Mouse (Mus musculus): ENCODE measurements around the gene Tiam2.

The Tiam2 gene

DNA sequence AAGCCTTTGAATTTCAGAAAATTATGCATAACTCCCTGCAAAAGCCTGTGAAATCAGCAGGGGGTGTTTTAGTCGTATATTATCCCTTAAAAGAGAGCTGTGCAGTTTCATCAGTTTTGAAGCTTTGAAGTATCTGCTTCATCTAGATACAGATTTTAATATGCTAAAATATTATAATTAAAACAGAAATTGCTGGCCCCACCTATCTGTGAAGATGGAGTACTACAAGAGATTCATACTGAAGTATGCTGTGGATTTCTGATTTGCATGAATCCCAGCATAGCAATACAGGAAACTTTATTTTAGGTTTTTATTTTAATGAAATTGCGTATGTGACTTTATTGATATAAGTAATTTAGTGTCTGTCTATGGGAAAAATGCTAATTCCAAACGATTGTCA, 234.2 kb downstream of the Tiam2 start:
- DNase-seq (ENCODE audit: low spot score) = peak; percentile 20

DNA sequence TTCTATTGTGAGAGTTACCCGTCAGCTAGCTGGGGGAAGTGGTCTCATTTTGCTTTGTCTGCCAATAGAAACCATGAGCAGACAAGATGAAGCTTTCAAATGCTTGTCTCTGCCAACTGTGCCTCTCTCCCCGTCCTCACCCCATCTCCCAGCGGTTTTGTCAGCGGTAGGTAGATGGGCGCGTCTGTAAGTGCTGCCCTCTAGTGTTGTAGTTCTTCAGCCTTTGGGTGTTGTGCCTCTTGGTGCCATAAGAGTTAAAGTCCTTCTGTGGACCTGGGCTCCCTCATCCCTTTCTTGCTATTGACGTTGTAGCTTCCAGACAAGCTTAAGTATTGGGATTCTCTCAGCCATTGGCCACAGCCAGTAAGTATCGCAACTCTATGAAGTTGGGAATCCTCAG, 236.0 kb downstream of the Tiam2 start:
- no peak for DNase-seq (ENCODE audit: low spot score)

DNA sequence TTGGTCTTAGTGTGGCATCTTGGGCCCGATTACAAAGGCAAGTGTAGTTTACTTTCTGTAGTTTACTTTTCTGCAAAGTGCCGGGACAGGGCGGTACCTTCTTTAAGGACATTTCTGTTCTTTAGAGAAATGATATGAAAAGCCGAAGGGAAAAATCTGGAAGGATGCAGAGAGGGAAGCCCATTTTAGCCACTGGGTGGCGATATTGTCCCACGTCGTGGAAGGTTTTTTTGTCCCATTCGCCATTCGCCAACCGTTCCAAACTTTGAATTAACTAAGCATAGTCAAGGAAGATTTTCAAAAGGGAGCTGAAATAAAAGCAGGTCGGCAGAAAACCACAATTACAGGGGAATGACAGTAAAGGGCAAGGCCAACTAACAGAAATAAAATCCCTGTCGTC, 244.5 kb downstream of the Tiam2 start:
- DNase-seq (ENCODE audit: low spot score) = peak; percentile 89

Measured in retina, embryonic 14.5 days (tissue).